Mouse (Mus musculus) MEL (cell line): Measurements from ENCODE around the gene Shisa8.

Experiments
- CHD2 ChIP-seq: IDR thresholded peaks from 2 replicates; pipeline ENCODE4 v1.6.1; 2011; ENCODE audit warnings: low read length, improper control_type of control experiment
- USF1 ChIP-seq: IDR thresholded peaks from 2 replicates; pipeline ENCODE4 v1.6.1; 2014; ENCODE audit warnings: low read depth, mild to moderate bottlenecking, inconsistent platforms, low read length, improper control_type of control experiment, moderate library complexity

DNA sequence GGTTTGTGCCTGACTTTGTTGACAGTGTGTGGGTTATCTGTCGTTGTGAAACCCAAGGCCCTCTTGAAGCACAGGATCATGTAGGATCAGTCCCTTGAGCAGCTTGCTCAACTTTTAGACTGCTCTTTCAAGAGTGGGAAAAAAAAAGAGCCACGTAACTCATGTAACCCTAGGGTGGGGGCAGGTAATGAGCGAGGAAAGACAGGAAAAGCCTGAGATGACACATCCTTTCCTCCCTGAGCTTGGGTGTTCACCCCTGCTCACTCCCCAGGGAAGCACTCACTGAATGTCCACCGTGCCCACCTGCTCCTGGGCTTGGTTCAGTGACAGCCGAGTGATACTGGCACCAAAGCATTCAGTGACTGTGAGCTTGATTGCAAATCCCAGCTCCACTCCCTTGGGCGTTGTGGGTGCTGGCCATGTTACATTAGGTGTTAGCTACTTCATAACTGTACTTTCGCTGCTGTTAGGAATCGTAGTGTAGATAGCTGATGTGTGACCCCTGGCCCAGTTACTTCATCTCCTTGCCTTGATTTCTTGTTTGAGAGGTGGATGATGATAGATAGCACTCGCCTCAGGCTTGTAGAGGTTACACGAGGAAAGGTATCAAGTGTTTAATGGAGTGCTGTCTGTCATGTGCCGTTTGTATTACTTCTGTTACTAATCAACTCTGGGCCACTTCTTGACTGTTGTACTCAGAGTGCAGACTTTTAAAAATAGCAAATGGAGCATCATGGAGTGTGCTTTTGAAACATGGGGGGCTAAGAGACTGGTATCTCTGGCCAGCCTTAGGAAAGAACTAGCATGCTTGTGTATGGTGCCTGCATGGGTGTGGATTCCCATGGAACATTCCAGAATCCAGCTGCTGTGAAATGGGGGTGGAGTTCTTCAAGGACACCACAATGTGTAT is 51.6 kb downstream of the Shisa8 start:
- no peak for TF ChIP-seq CHD2
- no peak for TF ChIP-seq USF1
